Mouse (Mus musculus) kidney, adult 2 months (tissue): ENCODE data around the gene Bfsp2. TPM values are rescaled to one million over a fixed set of nuclear protein-coding genes. Genes with fewer than 3 reads are reported as not detected.

ENCODE experiments used
- DNase-seq: peaks from one replicate; pipeline ENCODE4 v3.0.0; 2021
- H3K27ac ChIP-seq: fragments of 200-500 bp; 2 replicates; pipeline ENCODE4 v1.5.1; 2012; ENCODE audit warnings: low read depth, low read length, control low read depth, inconsistent platforms; ENCODE audit not compliant: insufficient read depth
- H3K27me3 ChIP-seq: fragments of 200-500 bp; replicated peaks from 2 replicates; pipeline ENCODE4 v1.6.1; 2012; ENCODE audit warnings: mild to moderate bottlenecking, moderate library complexity, low read length, inconsistent platforms; ENCODE audit not compliant: control insufficient read depth, insufficient read depth
- H3K36me3 ChIP-seq: fragments of 200-500 bp; 2 replicates; pipeline ENCODE4 v1.6.1; 2012; ENCODE audit warnings: mild to moderate bottlenecking, moderate library complexity, low read length, inconsistent platforms; ENCODE audit not compliant: control insufficient read depth, insufficient read depth
- H3K4me1 ChIP-seq: fragments of 200-500 bp; 2 replicates; pipeline ENCODE4 v1.6.1; 2011; ENCODE audit warnings: low read length; ENCODE audit not compliant: control insufficient read depth, insufficient read depth
- H3K4me3 ChIP-seq: fragments of 200-500 bp; 2 replicates; pipeline ENCODE4 v1.5.1; 2011; ENCODE audit warnings: mild to moderate bottlenecking, low read depth, low read length, control low read depth; ENCODE audit not compliant: insufficient read depth
- CTCF ChIP-seq: fragments of 200-500 bp; conservative IDR thresholded peaks from 2 replicates; pipeline ENCODE4 v1.5.1; 2011; ENCODE audit warnings: low read depth, mild to moderate bottlenecking, control low read depth, low read length, moderate library complexity, mixed read lengths; ENCODE audit not compliant: insufficient read depth, insufficient read length
- POLR2A ChIP-seq: fragments of 200-500 bp; IDR thresholded peaks from one replicate; pipeline ENCODE4 v1.6.1; 2011; ENCODE audit warnings: low read depth, low read length, control low read depth
- WGBS: fragments of 180-500 bp; shearing (Covaris S2); methylation state at CpG from one replicate; pipeline ENCODE4 v1.1.7; 2018; 5-methylcytosine and 5-hydroxymethylcytosine counted together
- polyA plus RNA-seq: library from polyadenylated mRNA; depleted of rRNA; stranded (reverse); fragments of >200 nt; gene quantifications from 2 replicates; pipeline ENCODE4 v1.2.3, GENCODE M21; 2012

The Bfsp2 gene
- polyA plus RNA-seq, 1 experiment: 0.56 TPM

DNA sequence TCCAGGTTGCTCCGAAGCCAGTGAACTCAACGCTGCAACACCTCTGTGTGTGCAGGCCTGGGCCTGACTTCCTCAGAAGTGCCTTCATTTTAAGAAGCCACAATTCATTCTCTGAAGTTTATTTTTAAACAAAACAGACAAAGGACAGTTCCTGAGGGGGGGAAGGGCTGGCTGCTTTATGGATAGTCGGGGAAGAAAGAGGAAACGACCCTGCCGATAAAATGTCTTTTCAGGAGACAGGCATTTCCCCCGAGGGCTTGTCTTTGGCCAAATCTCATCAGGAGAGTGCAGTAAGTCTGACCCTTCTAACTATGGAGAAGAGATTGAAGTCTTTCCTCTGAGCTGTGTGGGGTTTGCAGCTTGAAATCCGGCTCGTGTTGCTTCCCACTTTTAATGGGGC, 5.4 kb upstream of the Bfsp2 start:
- Histone ChIP-seq H3K36me3 (no peaks in the 10 kb centered on the region), H3K27me3 (no peaks in the 10 kb centered on the region), H3K4me1 (peaks cover 8% of the 10 kb centered on the region; the same call in 1 of the 2 replicates), H3K4me3 (0 out of 2 replicates have a peak overlapping the region, but pooled peaks have one; percentile 0), H3K27ac (peak overlapping the region; percentile 10; the same call in 1 of the 2 replicates)
- no peak for TF ChIP-seq POLR2A
- no peak for TF ChIP-seq CTCF
- 34% methylated on average over 8 of the region's 8 CpGs for WGBS
- peak; percentile 77 for DNase-seq

DNA sequence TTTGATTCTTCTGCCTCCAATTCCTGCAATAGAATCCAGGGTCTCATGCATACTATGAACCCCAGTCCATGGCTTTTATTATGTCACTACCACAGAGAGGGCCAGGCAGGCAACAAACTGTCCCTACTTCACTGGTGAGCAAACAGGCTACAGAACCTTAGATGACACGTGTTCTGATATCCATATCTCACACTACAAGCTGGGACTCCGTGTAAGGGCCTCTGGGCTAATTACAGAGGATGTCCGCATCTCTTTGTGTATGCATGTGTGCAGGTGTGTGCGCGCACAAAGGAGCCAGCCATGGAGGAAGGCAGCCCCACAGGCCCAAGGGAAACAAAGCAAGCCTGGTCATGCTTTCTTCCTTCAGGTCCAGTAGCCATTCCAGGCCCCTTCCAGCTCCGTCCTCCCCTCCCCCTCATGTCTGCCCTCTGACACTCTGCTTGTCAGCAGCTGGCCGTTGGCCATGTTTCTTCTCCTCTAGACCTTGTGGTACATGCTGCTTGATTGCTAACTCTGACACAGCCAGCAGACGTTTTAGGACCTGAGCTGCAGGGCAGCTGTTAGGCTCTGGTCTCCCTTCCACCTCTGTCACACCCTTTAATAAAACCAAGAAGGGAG, 492 bp upstream of the Bfsp2 start:
- H3K4me1 ChIP-seq: peaks cover 12% of the 10 kb centered on the region; the same call in 1 of the 2 replicates
- DNase-seq: peak; percentile 87
- WGBS: 47% methylated on average over 8 of the region's 8 CpGs
- H3K36me3 ChIP-seq: no peaks in the 10 kb centered on the region
- H3K27me3 ChIP-seq: no peaks in the 10 kb centered on the region
- TF ChIP-seq CTCF: no peak
- H3K27ac ChIP-seq: no peak overlapping the region
- H3K4me3 ChIP-seq: no peak overlapping the region

DNA sequence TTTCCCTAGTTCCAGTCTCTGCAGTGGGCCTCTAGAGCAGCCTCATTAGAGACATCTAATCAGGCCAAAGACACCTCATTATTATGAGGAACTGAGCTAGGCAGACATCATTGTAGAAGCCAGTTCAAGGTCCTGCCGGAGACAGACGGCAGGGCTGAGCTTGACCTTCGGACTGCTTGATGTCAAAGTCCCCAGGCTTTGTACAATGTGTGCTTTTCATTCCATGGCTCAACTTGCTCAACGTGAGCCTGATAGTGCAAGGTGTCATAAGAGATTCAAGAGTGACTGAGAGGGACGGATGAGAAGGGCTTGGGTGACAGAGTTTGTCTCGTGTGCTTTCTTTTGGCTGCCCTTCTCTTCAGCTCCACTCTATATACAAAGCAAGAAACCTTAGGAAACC, 4.8 kb downstream of the Bfsp2 start:
- 71% methylated on average over 6 of the region's 6 CpGs for WGBS
- peak; percentile 84 for DNase-seq
- TF ChIP-seq POLR2A: no peak
- TF ChIP-seq CTCF: no peak
- H3K4me1 ChIP-seq: peaks cover 7% of the 10 kb centered on the region; the same call in 1 of the 2 replicates
- peak overlapping the region; percentile 55 for H3K27ac ChIP-seq
- no peak overlapping the region for H3K4me3 ChIP-seq
- H3K36me3 ChIP-seq: no peaks in the 10 kb centered on the region
- H3K27me3 ChIP-seq: no peaks in the 10 kb centered on the region

DNA sequence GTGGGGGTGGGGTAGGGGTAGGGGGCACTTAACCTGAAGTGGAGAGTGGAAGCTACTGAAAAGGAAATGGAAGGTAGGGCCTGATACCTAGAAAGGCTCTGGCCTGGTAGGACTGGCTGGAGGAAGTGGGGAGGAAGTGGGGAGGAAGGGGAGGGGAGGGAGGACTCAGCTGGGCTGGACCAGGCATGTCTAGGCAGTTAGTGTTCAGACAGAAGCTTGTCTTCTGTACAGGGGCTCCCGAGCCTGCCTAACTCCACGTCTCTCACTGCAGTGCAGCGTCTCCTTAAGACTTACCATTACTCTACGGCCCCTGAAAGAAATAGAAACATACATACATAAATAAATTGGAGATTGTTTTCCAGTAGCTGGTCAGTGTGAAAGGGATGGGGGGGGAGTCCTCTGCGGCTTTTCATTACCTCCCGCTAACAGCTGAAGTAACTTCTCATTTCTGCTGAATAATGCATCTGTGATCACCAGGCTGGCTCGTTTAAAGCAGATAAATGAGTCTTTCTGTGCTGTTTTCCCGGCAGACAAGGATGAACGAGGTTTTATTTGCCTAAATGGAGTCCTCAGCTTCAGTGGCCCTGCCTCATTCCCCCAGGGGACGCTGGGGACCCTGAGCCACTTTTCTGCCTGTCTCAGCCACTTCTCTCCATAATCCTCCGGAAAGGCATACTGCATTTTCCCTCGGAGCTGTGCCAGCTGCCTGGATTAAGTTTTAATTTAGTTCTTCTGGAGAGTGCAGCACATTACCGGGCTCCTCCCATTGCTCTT, 6.1 kb downstream of the Bfsp2 start:
- DNase-seq: peak; percentile 80
- H3K27me3 ChIP-seq: no peaks in the 10 kb centered on the region
- no peak for TF ChIP-seq POLR2A
- TF ChIP-seq CTCF: no peak
- 17% methylated on average over 13 of the region's 13 CpGs for WGBS
- peaks cover 7% of the 10 kb centered on the region; the same call in 1 of the 2 replicates for H3K4me1 ChIP-seq
- H3K27ac ChIP-seq: peak overlapping the region; percentile 62
- peak overlapping the region; percentile 28; the same call in 1 of the 2 replicates for H3K4me3 ChIP-seq
- H3K36me3 ChIP-seq: no peaks in the 10 kb centered on the region

DNA sequence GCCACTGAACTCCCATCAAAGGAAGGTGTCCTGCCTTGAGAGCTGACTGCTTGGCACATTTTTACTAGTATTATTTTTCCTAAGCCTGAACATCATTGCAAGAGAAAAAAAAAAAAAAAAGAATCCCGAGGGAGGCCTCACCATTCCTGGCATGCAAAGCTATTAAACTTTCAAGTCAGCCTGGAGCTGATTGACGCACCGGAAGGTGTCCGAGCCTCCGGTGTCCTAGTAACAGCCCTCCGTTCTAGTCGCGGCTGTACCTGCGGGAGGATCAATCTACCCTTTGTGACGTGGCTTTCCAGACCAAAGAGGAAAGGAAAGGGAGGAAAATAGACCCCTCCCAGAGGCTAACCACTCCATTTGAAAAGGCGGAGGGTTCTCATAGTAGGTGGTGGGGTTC, 8.4 kb downstream of the Bfsp2 start:
- H3K4me3 ChIP-seq: no peak overlapping the region
- TF ChIP-seq CTCF: no peak
- no peak for TF ChIP-seq POLR2A
- peaks cover 7% of the 10 kb centered on the region; the same call in 1 of the 2 replicates for H3K4me1 ChIP-seq
- WGBS: 49% methylated on average over 11 of the region's 11 CpGs
- DNase-seq: no peak
- H3K27ac ChIP-seq: no peak overlapping the region
- no peaks in the 10 kb centered on the region for H3K36me3 ChIP-seq
- H3K27me3 ChIP-seq: no peaks in the 10 kb centered on the region

DNA sequence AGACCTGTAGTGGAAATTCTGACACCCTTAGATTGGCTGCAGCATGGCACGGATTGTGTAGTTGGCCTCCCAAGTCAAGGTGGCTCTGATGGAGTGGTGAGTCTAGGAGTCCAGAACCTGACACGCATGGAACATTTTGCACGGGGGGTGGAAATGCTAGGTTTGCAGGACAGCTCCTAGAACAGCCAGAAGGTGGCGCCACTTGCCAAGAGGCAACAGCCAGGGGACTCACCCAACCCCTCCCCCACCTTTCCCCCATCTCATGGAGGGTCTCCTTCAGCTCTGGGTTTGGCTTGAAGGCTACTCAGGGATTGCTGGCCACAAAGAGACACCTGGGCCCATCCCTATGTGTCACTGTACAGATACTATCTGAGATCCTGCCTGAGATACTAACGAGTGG, 10.7 kb downstream of the Bfsp2 start:
- no peaks in the 10 kb centered on the region for H3K27me3 ChIP-seq
- no peak overlapping the region for H3K27ac ChIP-seq
- H3K36me3 ChIP-seq: no peaks in the 10 kb centered on the region
- 67% methylated on average over 5 of the region's 5 CpGs for WGBS
- H3K4me1 ChIP-seq: peaks cover 4% of the 10 kb centered on the region; the same call in 1 of the 2 replicates
- no peak overlapping the region for H3K4me3 ChIP-seq
- peak; percentile 39 for DNase-seq
- TF ChIP-seq CTCF (peak; percentile 58), POLR2A (no peak)

DNA sequence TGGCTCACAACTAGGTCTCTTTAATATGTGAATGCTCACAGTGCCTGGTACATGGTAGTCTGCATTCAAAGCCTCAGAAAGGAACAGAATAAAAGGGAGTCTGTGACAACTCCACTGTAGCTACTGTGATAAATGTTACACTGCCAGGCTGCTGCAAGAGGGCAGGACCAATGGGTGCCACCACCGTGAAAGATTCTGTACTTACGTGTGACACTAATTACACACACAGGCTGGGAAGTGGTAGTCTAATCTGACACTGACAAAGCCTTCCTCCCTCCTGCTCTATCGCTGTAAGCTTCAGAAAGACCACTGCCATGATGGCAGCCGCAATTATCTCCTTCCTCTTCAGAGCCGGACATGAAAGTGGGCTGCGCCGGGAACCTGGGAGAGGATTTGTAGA, 11.3 kb downstream of the Bfsp2 start:
- TF ChIP-seq POLR2A (no peak), CTCF (no peak)
- Histone ChIP-seq H3K4me1 (no peaks in the 10 kb centered on the region; the same call in 1 of the 2 replicates), H3K27ac (no peak overlapping the region), H3K36me3 (no peaks in the 10 kb centered on the region), H3K4me3 (no peak overlapping the region), H3K27me3 (no peaks in the 10 kb centered on the region)
- no peak for DNase-seq
- 77% methylated on average over 7 of the region's 7 CpGs for WGBS
